Mouse (Mus musculus): ENCODE measurements around the gene Cc2d2b.

DNA sequence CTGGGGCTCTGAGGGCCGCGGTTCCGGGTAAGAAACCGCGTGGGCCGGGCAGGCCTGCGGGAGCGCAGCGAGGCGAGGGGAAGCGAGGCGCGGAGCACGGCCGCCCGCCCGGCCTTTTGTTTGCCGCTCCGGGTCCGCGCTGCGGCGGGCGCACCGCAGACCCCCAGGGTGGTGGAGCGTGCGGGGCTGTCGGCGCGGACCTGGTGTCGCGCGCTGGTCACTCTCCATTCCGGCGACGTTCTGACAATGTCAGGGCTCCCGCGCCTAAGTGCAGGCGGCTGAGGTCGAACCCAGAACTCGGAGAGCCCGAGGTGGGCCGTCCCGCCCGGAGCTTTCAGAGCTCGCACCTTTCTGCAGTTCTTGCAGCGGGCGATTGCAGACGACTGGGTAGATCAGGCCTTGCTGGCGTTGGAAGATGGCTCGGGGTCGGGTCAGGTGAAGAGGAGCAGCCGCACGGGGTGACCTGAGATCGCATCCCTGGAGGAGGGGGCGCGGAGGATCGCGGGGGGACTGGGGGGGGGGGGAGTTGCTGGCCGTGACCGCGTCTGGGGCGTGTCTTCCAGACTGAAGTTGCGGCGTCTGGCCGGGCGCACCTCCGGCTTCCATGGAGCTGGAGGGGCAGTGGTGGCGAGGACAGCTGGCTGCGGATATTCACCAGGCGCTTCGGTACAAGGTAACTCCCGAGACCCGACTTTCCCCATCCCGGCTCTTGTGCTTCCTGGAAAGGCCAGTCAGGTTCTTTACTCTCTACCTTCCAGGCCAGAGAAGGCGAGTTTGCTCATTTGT, 83.1 kb downstream of the Cc2d2b start:
- TF ChIP-seq EP300 (optimal IDR thresholded peaks at IDR 0.05) (no peak), CTCF (IDR thresholded peaks at IDR 0.05; ENCODE audit: low read depth) (no peak)
